Mouse (Mus musculus) MN1 (cell line): ENCODE measurements around the gene Acbd5.
"Not testable (repeated sequence)": the region's sequence is repeated elsewhere in the genome, so short reads cannot be mapped to it uniquely, and the experiment has no call there.

ENCODE experiments used
- DNase-seq: peaks from one replicate; pipeline ENCODE4 v3.0.0-alpha.2; 2016; ENCODE audit warnings: low spot score

Gene Acbd5

GRCm38 (mm10) chr2:23067552-23068369 lies at the start of gene Acbd5:
Gene Acbd5 (plus strand): TSS chr2:23068167.
- DNase-seq, result peak; percentile 95

- no peak for DNase-seq
Measured at GRCm38 (mm10) chr2:23019170-23019569, 48.8 kb upstream of the Acbd5 start.

GRCm38 (mm10) chr2:23021320-23021719 lies 46.6 kb upstream of the Acbd5 start:
- no peak for DNase-seq

- no peak for DNase-seq
Measured at GRCm38 (mm10) chr2:23021721-23022120, 46.2 kb upstream of the Acbd5 start.

- no peak for DNase-seq
Measured at GRCm38 (mm10) chr2:23023023-23023422, 44.9 kb upstream of the Acbd5 start.

- DNase-seq, result no peak
Measured at GRCm38 (mm10) chr2:23023714-23024282, 44.2 kb upstream of the Acbd5 start.

- no peak for DNase-seq
Measured at GRCm38 (mm10) chr2:23026379-23026778, 41.6 kb upstream of the Acbd5 start.

GRCm38 (mm10) chr2:23028826-23029225 lies 39.1 kb upstream of the Acbd5 start:
- DNase-seq, result no peak

- DNase-seq, result no peak
Measured at GRCm38 (mm10) chr2:23030631-23031030, 37.3 kb upstream of the Acbd5 start.

GRCm38 (mm10) chr2:23034692-23035435 lies 33.1 kb upstream of the Acbd5 start:
- peak; percentile 17 for DNase-seq

GRCm38 (mm10) chr2:23035467-23035866 lies 32.5 kb upstream of the Acbd5 start:
- DNase-seq, result no peak

GRCm38 (mm10) chr2:23039082-23040000 lies 28.6 kb upstream of the Acbd5 start:
- DNase-seq, result no peak

- DNase-seq, result peak; percentile 97
Measured at GRCm38 (mm10) chr2:23040001-23040646, 27.8 kb upstream of the Acbd5 start, which contains the start of gene Abi1. Gene Abi1 (minus strand): TSS chr2:23040241.

- not testable (repeated sequence) for DNase-seq
Measured at GRCm38 (mm10) chr2:23040690-23041089, 27.3 kb upstream of the Acbd5 start.

GRCm38 (mm10) chr2:23041457-23041856 lies 26.5 kb upstream of the Acbd5 start:
- DNase-seq, result no peak

GRCm38 (mm10) chr2:23042189-23042588 lies 25.8 kb upstream of the Acbd5 start:
- no peak for DNase-seq

GRCm38 (mm10) chr2:23045703-23046102 lies 22.3 kb upstream of the Acbd5 start:
- no peak for DNase-seq

- DNase-seq, result no peak
Measured at GRCm38 (mm10) chr2:23048006-23048405, 20.0 kb upstream of the Acbd5 start.

- DNase-seq, result no peak
Measured at GRCm38 (mm10) chr2:23051890-23052289, 16.1 kb upstream of the Acbd5 start.

GRCm38 (mm10) chr2:23052523-23052922 lies 15.4 kb upstream of the Acbd5 start:
- no peak for DNase-seq

GRCm38 (mm10) chr2:23068370-23068737 lies 387 bp downstream of the Acbd5 start:
- no peak for DNase-seq
